Mouse (Mus musculus) heart, embryonic 14.5 days (tissue): ENCODE results near the gene Samhd1. TPM values are rescaled to one million over a fixed set of nuclear protein-coding genes. Genes with fewer than 3 reads are reported as not detected.
A peak's percentile ranks its signal among the peaks of the same experiment; 100 is the strongest.

Source experiments
- ATAC-seq: fragments of 200-750 bp; cut with Nextera tagmentation; 2 replicates; pipeline ENCODE4 v1.8.0; 2017; ENCODE audit warnings: low read depth, moderate TSS enrichment; ENCODE audit not compliant: insufficient number of reproducible peaks, insufficient read depth, low FRiP score
- H3K27ac ChIP-seq, 2 experiments: fragments of 200-500 bp in 1 of 2; fragments of 300-500 bp in 1 of 2; sonication (generic) in 1 of 2; replicated peaks in 1 of 2; 2 replicates each; pipeline ENCODE4 v1.5.1; 2012 to 2014; ENCODE audit warnings: low read depth in 2 of 2, low read length in 2 of 2, control low read depth in 1 of 2, mild to moderate bottlenecking in 1 of 2, mixed read lengths in 1 of 2; ENCODE audit not compliant: control insufficient read depth in 1 of 2, insufficient read depth in 1 of 2
- H3K27me3 ChIP-seq: fragments of 300-500 bp; sonication (generic); 2 replicates; pipeline ENCODE4 v1.6.1; 2014; ENCODE audit warnings: mild to moderate bottlenecking, low read length, control low read depth; ENCODE audit not compliant: control insufficient read depth, insufficient read depth
- H3K36me3 ChIP-seq: fragments of 300-500 bp; sonication (generic); 2 replicates; pipeline ENCODE4 v1.6.1; 2014; ENCODE audit warnings: mild to moderate bottlenecking, control low read depth, low read length, mixed read lengths; ENCODE audit not compliant: control insufficient read depth, insufficient read depth
- H3K4me1 ChIP-seq, 2 experiments: fragments of 200-500 bp in 1 of 2; fragments of 300-500 bp in 1 of 2; sonication (generic) in 1 of 2; 2 replicates each; pipeline ENCODE4 v1.6.1; 2012 to 2014; ENCODE audit warnings: low read length in 2 of 2, control low read depth in 1 of 2, mixed read lengths in 1 of 2; ENCODE audit not compliant: control insufficient read depth in 2 of 2, insufficient read depth in 2 of 2
- H3K4me2 ChIP-seq: fragments of 300-500 bp; sonication (generic); 2 replicates; pipeline ENCODE4 v1.6.1; 2014; ENCODE audit warnings: mild to moderate bottlenecking, low read length
- H3K4me3 ChIP-seq, 2 experiments: fragments of 200-500 bp in 1 of 2; fragments of 300-500 bp in 1 of 2; sonication (generic) in 1 of 2; 2 replicates each; pipeline ENCODE4 v1.5.1; 2012 to 2014; ENCODE audit warnings: low read length in 2 of 2, mild to moderate bottlenecking in 2 of 2, control low read depth in 1 of 2, low read depth in 1 of 2, moderate library complexity in 1 of 2; ENCODE audit not compliant: control insufficient read depth in 1 of 2, insufficient read depth in 1 of 2
- H3K9ac ChIP-seq: fragments of 300-500 bp; sonication (generic); 2 replicates; pipeline ENCODE4 v1.6.1; 2014; ENCODE audit warnings: mild to moderate bottlenecking, low read length
- H3K9me3 ChIP-seq: fragments of 300-500 bp; sonication (generic); 2 replicates; pipeline ENCODE4 v1.6.1; 2016; ENCODE audit warnings: low read length, control low read depth; ENCODE audit not compliant: control insufficient read depth
- WGBS: fragments of 180-500 bp; shearing (Covaris S2); extraction: QIAGEN DNeasy Blood & Tissue Kit; methylation state at CpG from one replicate; pipeline ENCODE4 v1.1.7; 2014; 5-methylcytosine and 5-hydroxymethylcytosine counted together
- polyA plus RNA-seq: library from polyadenylated mRNA; unstranded; fragments of >200 nt; fragmentation: Nextera tagmentation; extraction: Ambion mirVana; gene quantifications from 2 replicates; pipeline ENCODE4 v1.2.1, GENCODE M21; 2014

The Samhd1 gene
- polyA plus RNA-seq, 1 experiment from 2014 or later: 18.3 TPM

DNA sequence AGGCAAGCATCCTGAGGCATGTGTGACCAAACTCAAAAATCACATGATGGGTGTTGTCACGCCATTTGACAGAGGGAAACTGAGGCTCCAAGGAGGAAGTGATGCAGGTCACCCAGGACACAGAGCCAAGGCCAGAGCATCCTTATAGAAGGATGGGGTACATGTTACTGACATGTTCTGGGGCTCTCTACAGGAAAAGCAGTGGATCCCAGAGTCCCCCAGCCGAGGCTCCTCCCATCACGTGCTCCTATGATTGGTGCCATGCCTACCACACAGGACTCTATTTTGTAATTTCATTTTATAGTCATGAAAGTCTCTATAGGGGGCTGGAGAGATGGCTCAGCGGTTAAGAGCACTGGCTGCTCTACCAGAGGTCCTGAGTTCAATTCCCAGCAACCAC lies 77.3 kb downstream of the Samhd1 start:
- Histone ChIP-seq H3K4me2 (no peak overlapping the region), H3K27ac (no peak overlapping the region), H3K9me3 (no peaks in the 10 kb centered on the region), H3K4me3 (no peak overlapping the region), H3K27me3 (no peaks in the 10 kb centered on the region), H3K9ac (no peak overlapping the region), H3K36me3 (peaks cover 50% of the 10 kb centered on the region), H3K4me1 (peaks cover 31 to 54% of the 10 kb centered on the region in 2 experiments; a peak in 3 of 4 replicates)
- WGBS: 93% methylated on average over 4 of the region's 4 CpGs
- ATAC-seq: no peak

DNA sequence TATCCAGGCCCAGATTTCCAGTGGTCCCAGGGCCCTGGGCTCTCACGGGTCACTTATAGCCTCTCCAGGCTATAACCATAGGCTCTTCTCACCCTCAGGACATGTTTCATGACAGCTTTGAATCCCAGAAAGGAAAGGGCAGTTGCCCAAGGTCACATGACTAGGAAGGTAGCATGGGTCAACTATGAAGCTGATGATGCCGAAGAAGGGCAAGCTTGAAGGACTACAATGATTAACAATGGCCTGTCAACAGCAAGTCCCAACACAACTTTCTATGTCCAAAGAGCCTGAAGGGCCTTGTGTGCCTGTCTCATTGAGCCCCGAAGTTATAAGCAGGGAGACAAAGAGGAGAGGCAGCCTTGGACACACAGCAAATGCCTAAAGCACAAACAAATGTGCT lies 77.9 kb downstream of the Samhd1 start:
- no peaks in the 10 kb centered on the region for H3K27me3 ChIP-seq
- no peak for ATAC-seq
- no peak overlapping the region for H3K27ac ChIP-seq
- no peak overlapping the region for H3K4me3 ChIP-seq
- no peak overlapping the region for H3K9ac ChIP-seq
- peaks cover 55% of the 10 kb centered on the region for H3K36me3 ChIP-seq
- peaks cover 37 to 60% of the 10 kb centered on the region in 2 experiments for H3K4me1 ChIP-seq
- no peaks in the 10 kb centered on the region for H3K9me3 ChIP-seq
- no peak overlapping the region for H3K4me2 ChIP-seq
- WGBS: 62% methylated on average over 3 of the region's 3 CpGs

DNA sequence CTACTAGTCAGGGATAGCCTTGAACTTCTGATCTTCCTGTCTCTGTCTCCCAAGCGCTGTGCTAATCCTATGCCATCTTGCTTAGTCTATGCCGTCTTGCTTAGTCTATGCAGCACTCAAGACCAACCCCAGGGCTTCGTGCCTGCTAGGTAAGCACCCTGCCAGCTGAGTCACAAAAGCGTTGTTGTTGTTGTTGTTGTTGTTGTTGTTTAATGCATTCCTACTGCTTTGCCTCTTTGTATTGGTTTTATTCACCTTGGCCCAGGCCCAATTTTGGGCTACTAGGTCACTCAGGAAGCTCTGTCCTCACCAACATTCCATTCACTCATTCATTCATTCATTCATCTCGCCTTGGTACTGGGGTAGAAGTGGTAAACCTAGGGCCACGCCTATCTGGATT lies 79.3 kb downstream of the Samhd1 start:
- no peak overlapping the region for H3K4me2 ChIP-seq
- 91% methylated on average over 6 of the region's 6 CpGs for WGBS
- no peak for ATAC-seq
- H3K9me3 ChIP-seq: no peaks in the 10 kb centered on the region
- peaks cover 64% of the 10 kb centered on the region for H3K36me3 ChIP-seq
- H3K4me1 ChIP-seq: peaks cover 39 to 66% of the 10 kb centered on the region in 2 experiments
- no peak overlapping the region for H3K4me3 ChIP-seq
- no peak overlapping the region for H3K9ac ChIP-seq
- H3K27ac ChIP-seq: peak overlapping the region in 1 of 2 experiments; percentile 89; a peak in 1 of 4 replicates
- no peaks in the 10 kb centered on the region for H3K27me3 ChIP-seq

DNA sequence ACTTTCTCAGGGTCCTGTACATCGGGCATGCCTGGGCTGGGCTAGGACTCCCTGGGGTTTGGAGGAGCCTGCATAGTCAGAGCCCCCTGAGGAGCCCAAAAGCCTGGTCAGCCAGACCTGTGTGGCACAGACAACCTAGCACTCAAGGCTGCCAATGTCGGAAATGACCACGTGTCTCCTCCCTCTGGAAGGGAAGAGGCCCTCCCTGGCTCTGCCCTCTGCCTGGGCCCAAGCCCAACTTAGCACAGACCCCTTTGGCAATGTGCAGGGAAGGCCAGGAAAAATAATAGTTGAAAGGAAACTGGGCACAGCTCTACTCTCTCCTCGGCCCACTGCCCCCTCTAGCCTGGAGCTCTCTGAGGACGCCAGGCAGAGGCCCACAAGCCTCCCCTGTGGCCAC lies 80.2 kb downstream of the Samhd1 start:
- no peak overlapping the region for H3K4me2 ChIP-seq
- peak; percentile 64 for ATAC-seq

DNA sequence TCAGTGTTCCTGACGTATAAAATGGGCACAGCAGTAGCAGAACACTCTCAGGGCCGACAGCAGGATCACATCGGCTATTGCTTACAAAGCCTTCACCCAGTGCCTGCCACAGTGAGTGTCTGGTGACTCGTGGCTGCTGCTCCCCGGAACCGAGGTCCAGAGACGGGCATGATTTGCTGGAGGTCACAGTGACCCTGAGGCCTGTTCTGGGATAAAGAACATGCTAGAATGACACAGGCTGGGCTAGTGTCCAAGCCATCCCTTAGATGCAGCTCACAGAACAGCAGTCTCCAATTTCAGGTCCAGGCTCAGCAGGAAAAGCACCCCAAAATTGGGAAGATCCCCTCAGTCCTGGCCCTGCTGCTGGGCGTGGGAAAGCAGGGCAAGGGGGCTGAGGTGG lies 80.8 kb downstream of the Samhd1 start:
- Histone ChIP-seq H3K36me3 (peaks cover 59% of the 10 kb centered on the region), H3K9ac (peak overlapping the region; percentile 49), H3K27ac (peak overlapping the region; percentile 83 to 89), H3K9me3 (no peaks in the 10 kb centered on the region), H3K27me3 (no peaks in the 10 kb centered on the region), H3K4me2 (no peak overlapping the region), H3K4me1 (peaks cover 40 to 71% of the 10 kb centered on the region in 2 experiments), H3K4me3 (no peak overlapping the region)
- ATAC-seq: no peak
- 45% methylated on average over 8 of the region's 8 CpGs for WGBS

More for the DNA sequence above, 80.2 kb downstream of the Samhd1 start:
- H3K4me3 ChIP-seq: no peak overlapping the region
- peak overlapping the region; percentile 83 to 89 for H3K27ac ChIP-seq
- H3K36me3 ChIP-seq: peaks cover 60% of the 10 kb centered on the region
- H3K9ac ChIP-seq: peak overlapping the region; percentile 49
- peaks cover 39 to 73% of the 10 kb centered on the region in 2 experiments for H3K4me1 ChIP-seq
- no peaks in the 10 kb centered on the region for H3K9me3 ChIP-seq
- no peaks in the 10 kb centered on the region for H3K27me3 ChIP-seq
- 35% methylated on average over 5 of the region's 5 CpGs for WGBS

DNA sequence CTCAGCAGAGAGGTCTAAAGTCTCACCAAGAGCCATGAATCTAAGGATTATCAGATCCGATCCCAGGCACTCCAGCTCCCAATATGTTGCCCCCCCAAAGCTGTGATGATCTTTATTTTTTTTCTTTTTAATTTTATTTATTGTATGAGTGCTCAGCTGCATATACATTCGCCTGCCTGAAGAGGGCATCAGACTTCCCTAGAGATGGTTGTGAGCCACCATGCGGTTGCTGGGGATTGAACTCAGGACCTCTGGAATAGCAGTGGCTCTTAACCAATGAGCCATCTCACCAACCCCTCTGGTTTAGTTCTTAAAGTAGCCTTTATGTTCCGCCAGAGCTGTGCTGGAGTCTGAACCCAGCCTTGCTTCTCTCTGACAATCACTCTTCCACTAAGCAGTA lies 81.3 kb downstream of the Samhd1 start:
- no peak overlapping the region for H3K4me2 ChIP-seq
- no peak for ATAC-seq
- H3K9me3 ChIP-seq: no peaks in the 10 kb centered on the region
- WGBS: 75% methylated on average over 4 of the region's 4 CpGs
- peak overlapping the region; percentile 83 to 89 for H3K27ac ChIP-seq
- H3K4me1 ChIP-seq: peaks cover 34 to 67% of the 10 kb centered on the region in 2 experiments
- H3K36me3 ChIP-seq: peaks cover 55% of the 10 kb centered on the region
- no peak overlapping the region for H3K4me3 ChIP-seq
- H3K9ac ChIP-seq: no peak overlapping the region
- H3K27me3 ChIP-seq: no peaks in the 10 kb centered on the region

DNA sequence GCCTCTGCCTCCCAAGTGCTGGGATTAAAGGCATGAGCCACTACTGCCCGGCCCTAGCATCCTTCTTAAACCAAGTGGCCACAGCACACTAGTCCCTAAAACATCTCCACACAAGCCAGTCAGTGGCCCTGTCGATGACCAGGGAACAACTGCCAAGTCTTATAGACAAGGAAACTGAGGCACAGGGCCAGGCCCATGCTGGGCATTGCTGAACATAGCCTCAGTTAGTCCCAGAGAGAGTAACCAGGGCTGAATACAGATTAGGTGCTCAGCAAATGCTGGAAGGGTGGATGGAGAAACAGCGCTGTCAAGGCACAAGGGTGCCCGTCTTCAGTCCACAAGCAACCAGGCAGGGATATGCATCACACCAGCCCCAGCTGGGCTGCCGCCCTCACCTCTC lies 81.9 kb downstream of the Samhd1 start:
- no peaks in the 10 kb centered on the region for H3K27me3 ChIP-seq
- peaks cover 30 to 60% of the 10 kb centered on the region in 2 experiments for H3K4me1 ChIP-seq
- H3K36me3 ChIP-seq: peaks cover 51% of the 10 kb centered on the region
- no peak overlapping the region for H3K9ac ChIP-seq
- no peak for ATAC-seq
- H3K9me3 ChIP-seq: no peaks in the 10 kb centered on the region
- H3K4me2 ChIP-seq: no peak overlapping the region
- peak overlapping the region in 1 of 2 experiments; percentile 15; a peak in 1 of 4 replicates for H3K27ac ChIP-seq
- no peak overlapping the region for H3K4me3 ChIP-seq
- WGBS: 98% methylated on average over 5 of the region's 5 CpGs

DNA sequence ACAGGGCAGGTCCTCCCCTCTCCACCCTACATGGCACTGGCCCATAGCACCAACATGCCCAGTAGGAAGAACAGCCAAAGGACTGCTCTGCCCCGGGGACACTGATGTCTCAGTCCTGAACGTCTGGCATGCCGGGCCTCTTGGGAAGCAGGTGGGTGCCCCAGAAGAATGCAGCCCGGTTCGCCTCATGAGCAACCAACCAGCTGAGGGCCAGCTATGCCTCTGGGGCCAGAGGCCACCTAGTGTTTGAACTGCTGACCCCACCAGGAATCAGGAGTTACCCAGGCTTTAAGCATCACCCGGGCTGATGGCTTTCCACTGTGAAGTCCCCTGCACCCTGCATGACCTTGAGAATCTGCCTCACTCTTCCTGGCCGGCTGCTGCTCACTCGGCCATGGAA lies 82.6 kb downstream of the Samhd1 start:
- Histone ChIP-seq H3K36me3 (peaks cover 52% of the 10 kb centered on the region), H3K4me2 (no peak overlapping the region), H3K4me3 (no peak overlapping the region), H3K4me1 (peaks cover 25 to 53% of the 10 kb centered on the region in 2 experiments), H3K27me3 (no peaks in the 10 kb centered on the region), H3K9me3 (no peaks in the 10 kb centered on the region), H3K27ac (peak overlapping the region in 1 of 2 experiments; percentile 15; a peak in 1 of 4 replicates), H3K9ac (no peak overlapping the region)
- no peak for ATAC-seq
- WGBS: 44% methylated on average over 8 of the region's 8 CpGs
